Mouse (Mus musculus) urinary bladder, postnatal 0 days (tissue): ENCODE data around the gene Fibp. TPM values are rescaled to one million over a fixed set of nuclear protein-coding genes. Genes with fewer than 3 reads are reported as not detected.

Experiments used
- polyA plus RNA-seq: library from polyadenylated mRNA; unstranded; fragments of >200 nt; fragmentation: Nextera tagmentation; extraction: Ambion mirVana; gene quantifications from 2 replicates; pipeline ENCODE4 v1.2.1, GENCODE M21; 2015

The Fibp gene
- 78.4 and 88.2 TPM in 2 replicates for polyA plus RNA-seq

GRCm38 (mm10) chr19:5460465-5460911, at the start of gene Fibp:
Gene Fibp (plus strand): TSS chr19:5460615.

GRCm38 (mm10) chr19:5424782-5425741, 35.4 kb upstream of the Fibp start, which contains the start of the genes Drap1 and AI837181:
Gene Drap1 (minus strand): TSS chr19:5424979.
Gene AI837181 (plus strand): TSS chr19:5425144.

GRCm38 (mm10) chr19:5447515-5448353, 12.7 kb upstream of the Fibp start, which contains the start of gene Fosl1:
Gene Fosl1 (plus strand): TSS chr19:5447547.

GRCm38 (mm10) chr19:5457746-5458442, 2.5 kb upstream of the Fibp start, which contains the start of gene Ccdc85b:
Gene Ccdc85b (minus strand): TSS chr19:5457894.

GRCm38 (mm10) chr19:5468374-5468773, 8.0 kb downstream of the Fibp start, which contains the start of gene Ctsw:
Gene Ctsw (minus strand): TSS chr19:5468507.

GRCm38 (mm10) chr19:5473720-5474119, 13.3 kb downstream of the Fibp start, which contains the start of gene Efemp2:
Gene Efemp2 (plus strand): TSS chr19:5473954.

GRCm38 (mm10) chr19:5487768-5488550, 27.5 kb downstream of the Fibp start, which contains the start of gene Mus81:
Gene Mus81 (minus strand): TSS chr19:5488402.

GRCm38 (mm10) chr19:5490313-5490897, 30.0 kb downstream of the Fibp start, which contains the start of gene Cfl1:
Gene Cfl1 (plus strand): TSS chr19:5490455.

GRCm38 (mm10) chr19:5503687-5504086, 43.3 kb downstream of the Fibp start, which contains the start of gene 1700020D05Rik:
Gene 1700020D05Rik (minus strand): TSS chr19:5503787.

GRCm38 (mm10) chr19:5510031-5511026, 49.9 kb downstream of the Fibp start, which contains the start of gene Snx32:
Gene Snx32 (minus strand): TSS chr19:5510538.

Other genes with a start within 250 kb of the Fibp start
- gene Pacs1, start 187.5 kb upstream of the Fibp start, polyA plus RNA-seq, result 8.8 and 10.0 TPM in 2 replicates
- 155 and 159 TPM in 2 replicates for gene Sf3b2, start 165.2 kb upstream of the Fibp start, polyA plus RNA-seq
- gene Gal3st3, start 162.3 kb upstream of the Fibp start, polyA plus RNA-seq, result 0.33 and 0.35 TPM in 2 replicates
- gene Catsper1, start 124.9 kb upstream of the Fibp start, polyA plus RNA-seq, result not detected in 2 replicates
- 5.3 and 6.6 TPM in 2 replicates for gene Cst6, start 111.0 kb upstream of the Fibp start, polyA plus RNA-seq
- gene Eif1ad, start 93.9 kb upstream of the Fibp start, polyA plus RNA-seq, result 25.2 and 27.2 TPM in 2 replicates
- 266 and 286 TPM in 2 replicates for gene Banf1, start 93.4 kb upstream of the Fibp start, polyA plus RNA-seq
- gene Sart1, start 71.9 kb upstream of the Fibp start, polyA plus RNA-seq, result 33.0 and 39.0 TPM in 2 replicates
- gene Tsga10ip, start 58.1 kb upstream of the Fibp start, polyA plus RNA-seq, result not detected in 2 replicates
- 234 and 246 TPM in 2 replicates for gene Drap1, start 35.6 kb upstream of the Fibp start, polyA plus RNA-seq
- gene AI837181, start 35.5 kb upstream of the Fibp start, polyA plus RNA-seq, result 45.6 and 53.5 TPM in 2 replicates
- gene Fosl1, start 13.1 kb upstream of the Fibp start, polyA plus RNA-seq, result 0.61 and 1.6 TPM in 2 replicates
- 15.1 and 16.5 TPM in 2 replicates for gene Ccdc85b, start 2.7 kb upstream of the Fibp start, polyA plus RNA-seq
- gene Ctsw, start 7.9 kb downstream of the Fibp start, polyA plus RNA-seq, result 0.16 and 0.62 TPM in 2 replicates
- 118 and 128 TPM in 2 replicates for gene Efemp2, start 13.3 kb downstream of the Fibp start, polyA plus RNA-seq
- gene Mus81, start 27.8 kb downstream of the Fibp start, polyA plus RNA-seq, result 23.1 and 28.7 TPM in 2 replicates
- gene Cfl1, start 29.8 kb downstream of the Fibp start, polyA plus RNA-seq, result 1,724 and 1,857 TPM in 2 replicates
- gene 1700020D05Rik, start 43.2 kb downstream of the Fibp start, polyA plus RNA-seq, result 0.27 TPM in 1 of 2 replicates, not detected in the other
- 4.8 and 6.5 TPM in 2 replicates for gene Snx32, start 49.9 kb downstream of the Fibp start, polyA plus RNA-seq
- gene Ovol1, start 100.0 kb downstream of the Fibp start, polyA plus RNA-seq, result 2.6 and 3.4 TPM in 2 replicates
- 6.1 and 6.2 TPM in 2 replicates for gene Ap5b1, start 107.4 kb downstream of the Fibp start, polyA plus RNA-seq
- 45.5 and 58.5 TPM in 2 replicates for gene Rnaseh2c, start 141.3 kb downstream of the Fibp start, polyA plus RNA-seq
- gene Kat5, start 149.6 kb downstream of the Fibp start, polyA plus RNA-seq, result 31.9 and 33.2 TPM in 2 replicates
- 38.5 and 43.5 TPM in 2 replicates for gene Rela, start 176.9 kb downstream of the Fibp start, polyA plus RNA-seq
- 14.1 and 14.4 TPM in 2 replicates for gene Sipa1, start 203.1 kb downstream of the Fibp start, polyA plus RNA-seq
- 11.8 and 12.4 TPM in 2 replicates for gene Map3k11, start 228.1 kb downstream of the Fibp start, polyA plus RNA-seq
- 8.9 and 9.8 TPM in 2 replicates for gene Pcnx3, start 228.3 kb downstream of the Fibp start, polyA plus RNA-seq
- 0.33 and 0.46 TPM in 2 replicates for gene Kcnk7, start 243.8 kb downstream of the Fibp start, polyA plus RNA-seq